Mouse (Mus musculus) lung, postnatal 0 days (tissue): ENCODE measurements at regions not wholly inside any gene's neighbourhood (a gene's known extent, or its start where the extent isn't known, plus 50 kb on each side); places are given as distances from the start of the nearest gene placed in this dataset.

Experiments used
- CTCF ChIP-seq: IDR thresholded peaks from 2 replicates; pipeline ENCODE4 v1.5.1; 2016; ENCODE audit warnings: antibody characterized with exemption, mild to moderate bottlenecking
- EP300 ChIP-seq: IDR thresholded peaks from 2 replicates; pipeline ENCODE4 v1.6.1; 2016; ENCODE audit warnings: antibody characterized with exemption, mild to moderate bottlenecking, control low read depth

DNA sequence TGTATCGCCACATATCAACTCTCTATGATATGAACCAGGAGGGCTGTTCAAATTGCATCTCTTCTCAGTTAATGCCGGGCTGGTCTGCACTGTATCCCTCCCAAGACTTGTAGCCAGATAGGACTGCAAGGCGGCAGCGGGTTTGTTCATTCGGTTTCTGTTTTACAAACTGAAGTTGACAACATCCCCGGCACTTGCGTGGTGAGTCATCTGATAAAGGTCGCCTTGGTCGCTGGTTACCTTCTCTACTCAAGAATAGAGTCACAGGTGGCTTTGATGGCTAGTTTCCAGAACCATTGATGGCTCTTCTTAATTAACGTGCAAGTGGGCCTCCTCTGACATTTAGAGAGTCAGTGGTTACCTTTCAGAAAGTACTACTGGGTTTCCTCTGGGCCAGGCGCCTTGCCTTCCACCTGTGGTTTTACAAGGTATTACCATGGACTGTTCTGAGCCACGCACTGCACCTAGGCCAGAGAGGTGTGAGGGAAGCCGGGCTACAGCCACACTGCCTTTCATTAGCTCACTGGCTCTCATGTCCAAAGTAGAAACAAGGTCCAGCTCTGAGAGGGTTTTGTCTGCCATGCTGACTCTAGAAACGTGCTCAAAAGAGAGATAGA lies 1266.9 kb upstream of the A1bg start:
- TF ChIP-seq CTCF (no peak), EP300 (no peak)
